Mouse (Mus musculus): Measurements from ENCODE around the gene Pdha1. TPM values are rescaled to one million over a fixed set of nuclear protein-coding genes. Genes with fewer than 3 reads are reported as not detected.

The Pdha1 gene
- total RNA-seq, 2 experiments from 2014 or later = 17.3 to 18.9 TPM

Other genes starting within 250 kb of the Pdha1 start
- gene Map3k15, start 150.0 kb downstream of the Pdha1 start, total RNA-seq (2015; ENCODE audit: low replicate concordance) = 1.1 and 1.7 TPM in 2 replicates
- gene Map3k15, start 150.0 kb downstream of the Pdha1 start, total RNA-seq (2017; ENCODE audit: low replicate concordance) = 0.38 and 0.39 TPM in 2 replicates

Data from erythroid progenitor cell, adult 5-6 weeks (primary cell).